Mouse (Mus musculus): ENCODE data around the gene Lgals8. TPM values are rescaled to one million over a fixed set of nuclear protein-coding genes. Genes with fewer than 3 reads are reported as not detected.

Gene Lgals8
- total and polyA plus RNA-seq, 3 experiments: 9.5 to 347 (median 128) TPM

DNA sequence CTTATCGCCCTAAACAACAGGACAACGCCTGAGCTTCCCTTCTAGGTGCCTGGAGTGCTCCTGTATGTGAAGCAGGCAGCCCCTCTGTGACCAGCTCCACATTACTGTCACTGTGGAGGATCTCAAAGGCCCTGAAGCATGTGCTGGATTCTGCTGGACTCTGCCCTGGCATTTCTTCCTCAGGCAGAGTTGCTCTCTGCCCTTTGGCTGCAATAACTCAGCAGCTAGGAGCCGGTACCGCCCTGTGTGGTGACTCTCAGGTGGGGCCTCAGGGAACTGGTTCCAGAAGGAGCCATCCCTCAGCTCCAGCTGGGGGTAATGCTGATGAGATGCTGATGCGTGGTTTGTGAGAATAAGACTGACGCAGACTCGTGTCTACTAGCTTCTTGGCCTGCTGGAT, 8.0 kb downstream of the Lgals8 start:
- DNase-seq (ENCODE audit: low spot score): no peak
- Histone ChIP-seq H3K27me3 (ENCODE audit: insufficient read depth, low read length) (no peaks in the 10 kb centered on the region), H3K36me3 (replicated peaks) (peaks cover 76% of the 10 kb centered on the region), H3K4me1 (ENCODE audit: insufficient read depth, low read depth, low read length) (peaks cover 40% of the 10 kb centered on the region), H3K4me3 (ENCODE audit: low read depth, low read length) (no peak overlapping the region), H3K9me3 (replicated peaks) (no peaks in the 10 kb centered on the region)
- no peak for ATAC-seq (ENCODE audit: extremely low read depth, insufficient number of reproducible peaks, low FRiP score, poor library complexity, severe bottlenecking)
- TF ChIP-seq TAL1 (conservative IDR thresholded peaks at IDR 0.05; ENCODE audit: low read depth, low read length) (no peak), GATA2 (IDR thresholded peaks at IDR 0.05; ENCODE audit: borderline replicate concordance, low read depth, low read length) (no peak), CTCF (IDR thresholded peaks at IDR 0.05; ENCODE audit: low read depth, low read length) (no peak), POLR2AphosphoS5 (IDR thresholded peaks at IDR 0.05; ENCODE audit: insufficient replicate concordance, low read depth, low read length) (no peak), GATA1 (IDR thresholded peaks at IDR 0.05; ENCODE audit: borderline replicate concordance, low read length) (no peak)

DNA sequence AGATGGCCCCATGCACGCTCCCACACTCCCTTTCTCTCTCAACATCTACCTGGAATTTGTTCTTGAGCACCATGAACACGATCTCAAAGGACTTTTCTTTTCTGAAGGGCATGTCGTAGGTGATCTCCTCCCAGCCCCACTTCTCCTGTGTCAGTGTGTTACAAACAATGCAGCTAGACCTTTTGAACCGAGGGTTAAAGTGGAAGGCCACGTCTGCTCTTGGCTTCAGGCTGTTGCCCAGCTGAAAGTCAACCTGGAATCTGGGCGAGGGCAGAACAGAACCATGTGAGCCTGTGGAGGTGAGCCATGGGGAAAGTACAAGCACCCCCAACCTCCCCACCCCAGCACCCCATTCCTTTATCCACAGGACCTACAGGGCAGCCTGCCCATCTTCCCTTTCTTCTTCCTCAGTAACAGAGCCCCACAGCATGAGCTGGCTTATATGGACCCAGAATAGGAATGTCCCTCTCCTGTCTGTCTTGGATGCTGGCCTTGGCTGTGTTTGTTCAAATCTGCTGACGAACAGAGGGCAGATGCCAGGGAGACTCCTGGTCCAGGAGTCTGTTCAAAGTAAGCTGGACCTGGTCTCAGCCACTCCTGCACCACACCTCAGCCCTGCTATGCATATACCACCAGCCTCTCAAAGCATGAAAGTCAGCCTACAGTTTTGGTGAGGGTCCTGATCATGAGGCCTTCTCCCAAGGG, 9.9 kb downstream of the Lgals8 start:
- Histone ChIP-seq H3K36me3 (replicated peaks) (peaks cover 87% of the 10 kb centered on the region), H3K4me3 (ENCODE audit: low read depth, low read length) (no peak overlapping the region), H3K27me3 (ENCODE audit: insufficient read depth, low read length) (no peaks in the 10 kb centered on the region), H3K9me3 (replicated peaks) (no peaks in the 10 kb centered on the region), H3K4me1 (ENCODE audit: insufficient read depth, low read depth, low read length) (peaks cover 31% of the 10 kb centered on the region)
- no peak for ATAC-seq (ENCODE audit: extremely low read depth, insufficient number of reproducible peaks, low FRiP score, poor library complexity, severe bottlenecking)
- no peak for DNase-seq (ENCODE audit: low spot score)
- no peak for TF ChIP-seq POLR2AphosphoS5 (IDR thresholded peaks at IDR 0.05; ENCODE audit: insufficient replicate concordance, low read depth, low read length)
- no peak for TF ChIP-seq GATA2 (IDR thresholded peaks at IDR 0.05; ENCODE audit: borderline replicate concordance, low read depth, low read length)
- TF ChIP-seq CTCF (IDR thresholded peaks at IDR 0.05; ENCODE audit: low read depth, low read length): no peak
- TF ChIP-seq GATA1 (IDR thresholded peaks at IDR 0.05; ENCODE audit: borderline replicate concordance, low read length): no peak
- TF ChIP-seq TAL1 (conservative IDR thresholded peaks at IDR 0.05; ENCODE audit: low read depth, low read length): no peak

DNA sequence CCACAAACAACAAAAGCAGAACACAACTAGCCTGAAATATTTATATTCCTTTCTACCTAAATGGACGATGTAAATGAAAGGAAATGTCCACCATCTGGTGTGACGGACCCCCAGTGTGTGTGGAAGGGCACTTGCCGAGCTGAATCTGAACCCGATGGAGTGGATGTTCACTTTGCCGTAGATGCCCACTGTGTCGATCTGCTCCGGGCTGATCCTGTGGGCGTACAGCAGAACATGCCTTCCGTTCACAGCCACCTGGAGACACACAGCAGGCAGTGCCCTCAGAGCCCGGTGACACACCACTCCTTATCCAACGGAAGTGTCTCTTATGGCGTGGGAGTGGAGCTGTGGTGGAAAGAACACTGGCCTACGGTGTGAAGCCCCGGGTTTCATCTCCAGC, 11.6 kb downstream of the Lgals8 start:
- Histone ChIP-seq H3K9me3 (replicated peaks) (no peaks in the 10 kb centered on the region), H3K4me1 (ENCODE audit: insufficient read depth, low read depth, low read length) (peaks cover 20% of the 10 kb centered on the region), H3K36me3 (replicated peaks) (peaks cover 83% of the 10 kb centered on the region), H3K27me3 (ENCODE audit: insufficient read depth, low read length) (no peaks in the 10 kb centered on the region), H3K4me3 (ENCODE audit: low read depth, low read length) (no peak overlapping the region)
- TF ChIP-seq POLR2AphosphoS5 (IDR thresholded peaks at IDR 0.05; ENCODE audit: insufficient replicate concordance, low read depth, low read length) (no peak), TAL1 (conservative IDR thresholded peaks at IDR 0.05; ENCODE audit: low read depth, low read length) (no peak), GATA2 (IDR thresholded peaks at IDR 0.05; ENCODE audit: borderline replicate concordance, low read depth, low read length) (no peak), GATA1 (IDR thresholded peaks at IDR 0.05; ENCODE audit: borderline replicate concordance, low read length) (no peak), CTCF (IDR thresholded peaks at IDR 0.05; ENCODE audit: low read depth, low read length) (no peak)
- DNase-seq (ENCODE audit: low spot score) (no peak), ATAC-seq (ENCODE audit: extremely low read depth, insufficient number of reproducible peaks, low FRiP score, poor library complexity, severe bottlenecking) (no peak)

DNA sequence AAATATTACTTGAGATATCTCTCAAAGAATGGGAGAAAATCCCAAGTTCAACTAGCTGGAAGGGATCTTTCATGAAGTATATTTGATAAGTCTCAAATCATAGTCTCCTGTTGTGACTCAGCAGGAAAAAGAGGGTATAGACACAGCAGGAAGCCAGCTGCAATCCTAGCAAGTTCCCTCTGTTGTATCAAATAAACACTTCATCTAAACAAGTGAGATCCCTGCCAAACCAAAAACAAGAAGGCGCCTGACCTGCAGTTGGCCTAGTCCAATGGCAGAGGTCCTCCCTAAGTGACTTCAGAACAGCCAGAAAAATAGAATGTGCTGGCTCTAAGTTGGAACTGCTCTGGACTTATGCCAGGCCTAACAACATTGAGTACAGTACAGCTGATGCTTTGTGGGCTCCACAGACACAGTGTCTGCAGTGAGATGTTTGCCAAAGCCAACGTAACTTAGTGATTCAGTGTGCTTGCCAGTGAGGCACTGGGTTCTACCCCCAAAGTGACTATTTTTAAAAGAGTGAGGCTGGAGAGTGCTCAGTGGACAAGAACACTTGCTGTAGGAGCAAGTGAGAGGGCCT, 22.6 kb downstream of the Lgals8 start:
- ATAC-seq (ENCODE audit: extremely low read depth, insufficient number of reproducible peaks, low FRiP score, poor library complexity, severe bottlenecking) (no peak), DNase-seq (ENCODE audit: low spot score) (no peak)
- peaks cover 12% of the 10 kb centered on the region for H3K4me1 ChIP-seq (ENCODE audit: insufficient read depth, low read depth, low read length)
- TF ChIP-seq GATA1 (IDR thresholded peaks at IDR 0.05; ENCODE audit: borderline replicate concordance, low read length) (no peak), TAL1 (conservative IDR thresholded peaks at IDR 0.05; ENCODE audit: low read depth, low read length) (no peak), GATA2 (IDR thresholded peaks at IDR 0.05; ENCODE audit: borderline replicate concordance, low read depth, low read length) (no peak), POLR2AphosphoS5 (IDR thresholded peaks at IDR 0.05; ENCODE audit: insufficient replicate concordance, low read depth, low read length) (no peak), CTCF (IDR thresholded peaks at IDR 0.05; ENCODE audit: low read depth, low read length) (no peak)
- H3K27me3 ChIP-seq (ENCODE audit: insufficient read depth, low read length): no peaks in the 10 kb centered on the region
- H3K4me3 ChIP-seq (ENCODE audit: low read depth, low read length): no peak overlapping the region
- peaks cover 77% of the 10 kb centered on the region for H3K36me3 ChIP-seq (replicated peaks)
- no peaks in the 10 kb centered on the region for H3K9me3 ChIP-seq (replicated peaks)

DNA sequence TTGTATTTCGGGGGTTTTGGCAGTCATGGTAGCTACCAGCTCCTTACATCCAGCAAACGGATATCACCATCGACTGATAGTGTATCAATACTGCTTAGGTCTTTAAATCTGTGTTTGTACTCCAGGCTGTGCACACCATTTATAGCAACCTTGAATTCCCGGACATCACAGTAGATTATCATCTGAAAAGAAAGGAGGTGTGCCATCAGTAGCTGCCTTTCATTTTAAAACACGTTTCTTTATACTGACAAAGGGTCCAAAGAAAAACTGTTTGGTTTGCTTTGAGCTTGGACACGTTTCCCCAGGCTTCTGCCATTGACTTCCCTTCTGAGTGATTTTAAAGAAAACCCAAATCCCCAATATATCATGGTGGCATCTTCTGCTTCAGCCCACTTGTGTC, 23.9 kb downstream of the Lgals8 start:
- DNase-seq (ENCODE audit: low spot score): no peak
- peaks cover 75% of the 10 kb centered on the region for H3K36me3 ChIP-seq (replicated peaks)
- no peaks in the 10 kb centered on the region for H3K27me3 ChIP-seq (ENCODE audit: insufficient read depth, low read length)
- TF ChIP-seq TAL1 (conservative IDR thresholded peaks at IDR 0.05; ENCODE audit: low read depth, low read length) (no peak), CTCF (IDR thresholded peaks at IDR 0.05; ENCODE audit: low read depth, low read length) (no peak), POLR2AphosphoS5 (IDR thresholded peaks at IDR 0.05; ENCODE audit: insufficient replicate concordance, low read depth, low read length) (no peak), GATA1 (IDR thresholded peaks at IDR 0.05; ENCODE audit: borderline replicate concordance, low read length) (no peak), GATA2 (IDR thresholded peaks at IDR 0.05; ENCODE audit: borderline replicate concordance, low read depth, low read length) (no peak)
- H3K9me3 ChIP-seq (replicated peaks): no peaks in the 10 kb centered on the region
- peaks cover 15% of the 10 kb centered on the region for H3K4me1 ChIP-seq (ENCODE audit: insufficient read depth, low read depth, low read length)
- H3K4me3 ChIP-seq (ENCODE audit: low read depth, low read length): no peak overlapping the region
- no peak for ATAC-seq (ENCODE audit: extremely low read depth, insufficient number of reproducible peaks, low FRiP score, poor library complexity, severe bottlenecking)

DNA sequence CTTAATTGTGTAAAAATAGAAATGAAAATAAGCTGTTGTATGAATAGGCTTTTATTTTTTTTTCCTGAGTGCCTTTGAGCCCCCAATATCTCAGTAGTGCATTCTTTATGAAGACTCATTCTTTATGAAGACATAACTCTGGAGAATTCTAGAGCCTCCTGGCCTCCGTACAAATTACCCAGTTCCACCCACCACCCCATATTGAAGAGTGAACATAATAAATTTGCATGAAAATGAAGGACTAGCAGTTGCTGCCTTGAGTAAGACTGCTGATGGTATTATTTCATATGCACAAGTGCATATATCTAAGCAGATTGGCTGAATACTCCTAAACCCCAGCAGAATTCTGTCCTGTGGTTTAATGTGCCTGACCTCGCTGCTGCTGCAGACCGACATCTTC, 25.2 kb downstream of the Lgals8 start:
- DNase-seq (ENCODE audit: low spot score): no peak
- peaks cover 23% of the 10 kb centered on the region for H3K4me1 ChIP-seq (ENCODE audit: insufficient read depth, low read depth, low read length)
- ATAC-seq (ENCODE audit: extremely low read depth, insufficient number of reproducible peaks, low FRiP score, poor library complexity, severe bottlenecking): no peak
- H3K9me3 ChIP-seq (replicated peaks): no peaks in the 10 kb centered on the region
- no peak overlapping the region for H3K4me3 ChIP-seq (ENCODE audit: low read depth, low read length)
- no peaks in the 10 kb centered on the region for H3K27me3 ChIP-seq (ENCODE audit: insufficient read depth, low read length)
- H3K36me3 ChIP-seq (replicated peaks): peaks cover 80% of the 10 kb centered on the region
- TF ChIP-seq CTCF (IDR thresholded peaks at IDR 0.05; ENCODE audit: low read depth, low read length) (no peak), TAL1 (conservative IDR thresholded peaks at IDR 0.05; ENCODE audit: low read depth, low read length) (no peak)

Measured in G1E (cell line).